Mouse (Mus musculus) cerebellum, adult 11-12 months (tissue): Measurements from ENCODE around the gene Tubg1.

Experiments
- DNase-seq: peaks from one replicate; pipeline ENCODE4 v3.0.0; 2022

Tubg1 gene

DNA sequence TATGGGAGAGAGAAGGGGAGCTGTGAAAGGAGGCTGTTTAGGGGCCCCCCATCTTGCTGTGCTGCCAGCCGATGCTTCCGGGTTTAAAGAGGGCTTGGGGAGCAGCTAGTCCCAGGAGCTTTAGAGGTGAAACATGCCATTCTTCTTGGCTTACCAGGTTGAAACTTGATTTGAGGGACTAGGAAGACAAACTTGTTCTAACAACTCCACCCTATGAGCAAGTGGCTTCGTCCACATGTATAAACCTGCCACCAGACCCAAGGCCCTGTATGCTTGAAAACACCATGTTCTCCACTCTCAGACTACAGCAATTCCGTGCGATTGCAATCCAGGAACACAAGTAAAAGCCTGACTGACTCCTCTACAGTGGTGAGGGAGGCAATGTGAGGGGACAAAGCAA, 16.7 kb upstream of the Tubg1 start:
- no peak for DNase-seq

DNA sequence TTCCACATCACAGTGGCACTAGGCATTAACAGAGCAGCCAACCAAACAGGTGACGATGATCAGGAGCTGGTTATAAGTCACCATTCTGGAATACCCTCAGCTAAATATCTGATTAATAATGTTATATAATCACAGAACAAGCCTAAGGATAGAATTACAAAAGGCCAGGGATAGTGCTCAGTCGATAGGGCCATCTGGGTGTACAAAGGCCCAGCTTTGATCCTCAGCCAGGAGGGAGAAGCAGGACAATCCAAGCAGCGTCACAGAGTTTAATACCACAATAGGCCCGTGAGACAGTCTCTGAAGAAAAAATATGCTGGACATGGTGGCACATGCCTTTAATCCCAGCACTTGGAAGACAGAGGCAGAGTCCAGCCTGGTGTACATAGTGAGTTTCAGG, 10.4 kb upstream of the Tubg1 start:
- DNase-seq, result peak; percentile 12

DNA sequence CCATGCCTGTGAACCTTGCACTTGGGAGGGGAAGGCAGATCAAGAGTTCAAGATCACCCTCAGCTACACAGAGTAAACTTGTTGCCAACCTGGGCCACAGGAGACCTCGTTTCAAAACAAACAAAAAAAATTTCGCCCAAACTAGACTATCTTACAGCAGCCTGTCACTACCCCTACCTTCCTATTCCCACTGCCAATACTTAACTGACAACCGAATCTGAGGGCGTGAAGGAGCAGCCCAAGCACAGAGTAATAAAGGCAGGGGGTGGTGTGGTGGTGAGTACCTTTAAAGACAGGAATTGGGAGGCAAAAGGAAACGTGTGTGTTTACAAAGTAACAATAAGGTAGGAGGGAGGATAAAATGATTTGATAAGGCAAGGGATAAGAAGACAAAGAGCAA, 9.0 kb upstream of the Tubg1 start:
- no peak for DNase-seq

GRCm38 (mm10) chr11:101111178-101111577, 8.6 kb upstream of the Tubg1 start:
- DNase-seq, result no peak

GRCm38 (mm10) chr11:101112186-101112585, 7.6 kb upstream of the Tubg1 start:
- peak; percentile 6 for DNase-seq

GRCm38 (mm10) chr11:101115564-101115963, 4.2 kb upstream of the Tubg1 start:
- DNase-seq, result peak; percentile 2

DNA sequence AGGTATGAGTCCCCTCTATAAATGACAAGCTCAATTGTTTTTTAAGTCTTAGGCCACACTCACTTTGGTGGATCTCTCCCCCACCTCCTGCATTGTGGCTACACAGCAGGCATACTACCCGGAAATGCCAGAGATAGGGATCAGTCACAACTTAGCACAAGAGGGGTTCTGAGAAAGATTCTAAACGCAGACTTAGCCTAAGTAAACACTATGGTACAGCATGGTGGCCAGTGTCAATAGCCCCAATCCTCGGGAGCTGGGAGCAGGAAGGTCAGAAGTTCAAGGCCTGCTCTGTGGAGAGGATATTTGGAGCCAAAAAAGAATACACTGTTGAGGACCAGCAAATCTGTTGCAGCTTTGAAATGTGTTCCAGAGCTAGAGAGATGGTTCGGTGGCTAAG, 1.6 kb upstream of the Tubg1 start:
- peak; percentile 21 for DNase-seq

GRCm38 (mm10) chr11:101119131-101119760, 492 bp upstream of the Tubg1 start:
- peak; percentile 27 for DNase-seq

- DNase-seq, result peak; percentile 51
These were observed 929 bp downstream of the Tubg1 start for GRCm38 (mm10) chr11:101120545-101121188.

GRCm38 (mm10) chr11:101124494-101124893, 4.8 kb downstream of the Tubg1 start:
- DNase-seq, result peak; percentile 48

DNA sequence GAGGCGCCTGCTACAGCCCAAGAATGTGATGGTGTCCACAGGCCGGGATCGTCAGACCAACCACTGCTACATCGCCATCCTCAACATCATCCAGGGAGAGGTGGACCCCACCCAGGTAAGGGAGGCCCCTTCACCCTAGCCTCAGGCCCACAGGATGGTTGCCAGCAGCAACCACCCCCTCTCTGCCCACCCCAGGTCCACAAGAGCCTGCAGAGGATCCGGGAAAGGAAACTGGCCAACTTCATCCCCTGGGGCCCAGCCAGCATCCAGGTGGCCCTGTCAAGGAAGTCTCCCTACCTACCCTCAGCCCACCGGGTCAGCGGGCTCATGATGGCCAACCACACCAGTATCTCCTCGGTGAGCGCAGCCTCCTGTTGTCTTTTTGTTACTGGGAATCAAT, 5.3 kb downstream of the Tubg1 start:
- peak; percentile 61 for DNase-seq

- DNase-seq, result peak; percentile 29
These were observed 7.3 kb downstream of the Tubg1 start for GRCm38 (mm10) chr11:101127075-101127474.

DNA sequence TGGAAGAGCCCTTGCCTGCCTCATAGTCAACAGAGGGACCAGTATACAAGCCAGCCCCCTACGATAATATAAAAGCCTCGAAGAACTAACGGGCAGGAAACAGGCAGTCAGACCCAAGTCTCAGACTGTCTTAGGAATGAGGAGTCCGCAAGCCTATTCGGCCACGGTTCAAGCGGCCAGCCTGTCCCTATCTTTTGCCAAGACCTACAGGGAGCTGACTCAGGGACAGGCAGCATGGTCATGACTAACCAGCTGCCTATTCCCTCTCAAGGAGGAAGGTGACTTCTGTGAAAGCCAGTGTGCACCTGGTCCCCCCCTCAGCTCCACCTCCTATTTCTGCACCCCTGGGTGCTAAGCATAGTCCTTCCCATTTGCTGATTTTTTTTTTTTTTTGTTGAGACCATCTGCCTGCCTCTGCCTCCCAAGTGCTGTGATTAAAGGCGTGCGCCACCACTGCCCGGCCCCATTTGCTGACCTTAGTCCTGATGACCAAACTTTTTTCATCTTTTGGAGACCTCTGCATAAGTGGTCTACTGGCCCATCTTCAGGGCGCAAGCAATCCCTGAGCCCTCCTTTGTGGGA, 9.3 kb downstream of the Tubg1 start:
- peak; percentile 90 for DNase-seq

GRCm38 (mm10) chr11:101130056-101130756, 10.5 kb downstream of the Tubg1 start:
- peak; percentile 70 for DNase-seq

DNA sequence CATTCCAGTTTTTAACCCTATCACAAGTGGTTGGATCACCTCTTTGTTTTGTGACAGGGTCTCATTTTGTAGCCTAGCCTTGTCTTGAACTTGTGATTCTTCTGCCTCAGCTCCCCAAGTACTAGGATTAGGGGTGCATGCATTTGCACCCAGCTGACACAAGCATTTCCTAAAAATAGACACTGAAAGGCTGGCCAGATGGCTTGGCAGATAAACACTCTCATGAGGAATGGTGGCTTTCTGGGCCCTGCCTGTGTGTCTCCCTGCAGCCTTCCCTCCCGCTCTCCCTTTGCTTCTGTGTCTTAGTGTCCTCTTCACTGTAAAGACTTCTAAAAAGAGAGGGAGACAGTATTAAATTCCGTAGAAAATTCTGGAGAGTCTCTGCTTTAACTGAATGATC, 11.4 kb downstream of the Tubg1 start:
- peak; percentile 79 for DNase-seq

GRCm38 (mm10) chr11:101131701-101132100, 12.0 kb downstream of the Tubg1 start:
- peak; percentile 47 for DNase-seq

GRCm38 (mm10) chr11:101133037-101133436, 13.3 kb downstream of the Tubg1 start:
- DNase-seq, result peak; percentile 21

DNA sequence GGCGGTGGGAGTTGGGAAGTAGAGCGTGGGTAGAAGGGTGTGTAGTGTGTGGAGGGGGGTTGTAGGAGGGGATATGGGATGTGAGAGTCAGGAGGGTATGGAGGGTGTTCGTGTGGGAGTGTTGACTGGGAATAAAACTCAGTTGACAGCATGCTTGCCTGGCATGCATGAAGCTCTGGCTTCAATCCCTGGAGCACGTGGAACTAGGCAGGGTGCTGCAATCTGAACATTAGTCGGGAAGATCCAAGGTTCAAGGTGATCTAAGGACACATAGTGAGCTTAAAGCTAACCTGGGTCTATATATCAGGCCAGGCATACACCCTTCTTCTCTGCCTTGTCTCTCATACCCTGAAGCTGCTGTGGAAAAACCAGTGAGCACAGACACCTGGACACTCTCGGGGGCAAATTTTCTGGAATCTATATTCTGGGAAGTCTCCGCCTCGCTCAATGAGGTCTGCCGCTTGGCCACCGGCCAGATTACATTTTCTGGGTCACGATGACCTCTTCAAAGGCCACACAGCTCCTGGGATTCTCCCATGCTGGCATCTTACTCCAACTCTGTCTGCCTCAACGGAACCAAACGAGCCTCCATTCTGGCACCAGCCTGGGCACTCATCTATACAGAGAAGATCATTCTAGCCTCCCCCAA, 14.6 kb downstream of the Tubg1 start:
- DNase-seq, result peak; percentile 55

DNA sequence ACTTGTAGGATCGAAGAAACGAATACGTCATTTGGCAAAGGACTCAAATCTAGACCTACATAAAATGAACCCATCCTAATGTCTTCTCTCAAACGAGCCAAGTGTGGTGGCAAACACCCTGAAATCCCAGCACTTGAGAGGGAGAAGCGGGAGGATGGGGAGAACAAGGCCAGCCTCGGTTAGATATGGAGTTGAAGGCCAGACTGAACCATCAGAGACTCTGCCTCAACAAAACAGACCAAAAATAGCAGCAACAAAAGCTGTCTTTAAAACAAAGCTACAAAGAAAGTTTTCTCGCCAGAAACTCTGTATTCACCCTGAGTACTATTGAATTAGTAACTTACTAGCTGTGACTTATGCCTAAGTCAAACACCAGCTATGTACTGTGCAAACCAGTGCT, 17.3 kb downstream of the Tubg1 start:
- DNase-seq, result no peak

GRCm38 (mm10) chr11:101138536-101139181, 18.9 kb downstream of the Tubg1 start:
- no peak for DNase-seq

DNA sequence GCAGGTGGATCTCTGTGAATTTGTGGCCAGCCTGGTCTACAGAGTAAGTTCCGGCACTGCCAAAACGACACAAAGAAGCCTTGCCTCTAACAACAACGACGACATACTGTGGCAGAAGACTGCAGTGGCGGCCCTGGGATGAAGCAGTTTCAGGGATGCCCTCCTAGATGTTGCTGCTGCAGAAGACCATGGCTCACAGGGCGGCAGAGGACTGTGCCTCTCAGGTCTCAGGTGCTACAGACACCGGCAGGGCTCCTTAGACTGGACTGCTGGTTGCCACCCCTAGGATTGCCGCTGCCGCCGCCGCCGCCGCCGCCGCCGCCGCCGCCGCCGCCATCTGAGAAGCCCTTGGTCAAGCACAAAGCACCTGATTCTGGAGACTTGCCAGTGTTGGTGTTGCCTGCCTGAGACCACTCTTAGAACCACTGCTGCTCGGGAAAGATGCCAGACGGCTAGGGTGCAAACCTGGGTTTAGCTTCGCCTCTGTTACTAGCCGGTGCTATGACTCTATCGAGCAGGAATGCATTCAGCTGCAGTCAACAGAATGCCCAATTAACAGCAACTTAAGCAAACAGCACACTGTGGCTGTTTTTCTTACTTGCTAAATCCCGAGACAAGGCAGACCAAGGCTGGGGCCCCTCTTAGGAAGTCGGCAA, 20.6 kb downstream of the Tubg1 start:
- DNase-seq, result no peak

GRCm38 (mm10) chr11:101141088-101141487, 21.4 kb downstream of the Tubg1 start:
- no peak for DNase-seq
